Mouse (Mus musculus) spleen, adult 2 months (tissue): Measurements from ENCODE around the gene Agpat3.

Source experiments
- CTCF ChIP-seq: fragments of 200-500 bp; IDR thresholded peaks from 2 replicates; pipeline ENCODE4 v1.5.1; 2011; ENCODE audit warnings: mild to moderate bottlenecking, inconsistent platforms; ENCODE audit not compliant: insufficient read depth, insufficient read length, insufficient replicate concordance; ENCODE audit errors: extremely low read depth
- POLR2A ChIP-seq: fragments of 200-500 bp; IDR thresholded peaks from 2 replicates; pipeline ENCODE4 v1.6.1; 2011; ENCODE audit warnings: low read depth, low read length, inconsistent platforms

- TF ChIP-seq POLR2A: no peak
- no peak for TF ChIP-seq CTCF
Observed at GRCm38 (mm10) chr10:78401127-78401526, 48.8 kb upstream of the Agpat3 start.
